Mouse (Mus musculus): ENCODE measurements around the gene Faf2.

The Faf2 gene

GRCm38 (mm10) chr13:54680184-54680853, 58.7 kb downstream of the Faf2 start:
- no peak for DNase-seq (ENCODE audit: inconsistent ontology term)

GRCm38 (mm10) chr13:54681291-54681690, 59.7 kb downstream of the Faf2 start:
- no peak for DNase-seq (ENCODE audit: inconsistent ontology term)

- no peak for DNase-seq (ENCODE audit: inconsistent ontology term)
Measured at GRCm38 (mm10) chr13:54683301-54683700, 61.7 kb downstream of the Faf2 start.

GRCm38 (mm10) chr13:54684140-54684896, 62.7 kb downstream of the Faf2 start:
- DNase-seq (ENCODE audit: inconsistent ontology term), result no peak

- no peak for DNase-seq (ENCODE audit: inconsistent ontology term)
Measured at GRCm38 (mm10) chr13:54685174-54685573, 63.6 kb downstream of the Faf2 start.

- no peak for DNase-seq (ENCODE audit: inconsistent ontology term)
Measured at GRCm38 (mm10) chr13:54686139-54687053, 64.8 kb downstream of the Faf2 start.

GRCm38 (mm10) chr13:54687096-54687495, 65.5 kb downstream of the Faf2 start:
- DNase-seq (ENCODE audit: inconsistent ontology term), result peak; percentile 85

- DNase-seq (ENCODE audit: inconsistent ontology term), result peak; percentile 99
Measured at GRCm38 (mm10) chr13:54687575-54688424, 66.2 kb downstream of the Faf2 start.

GRCm38 (mm10) chr13:54690151-54690740, 68.7 kb downstream of the Faf2 start:
- DNase-seq (ENCODE audit: inconsistent ontology term), result no peak

GRCm38 (mm10) chr13:54691737-54692136, 70.2 kb downstream of the Faf2 start:
- DNase-seq (ENCODE audit: inconsistent ontology term), result no peak

GRCm38 (mm10) chr13:54692711-54693557, 71.3 kb downstream of the Faf2 start:
- DNase-seq (ENCODE audit: inconsistent ontology term), result no peak

GRCm38 (mm10) chr13:54693558-54694347, 72.2 kb downstream of the Faf2 start, which contains the start of gene Rnf44:
Gene Rnf44 (minus strand): TSS chr13:54693907.
- peak; percentile 100 for DNase-seq (ENCODE audit: inconsistent ontology term)

GRCm38 (mm10) chr13:54694348-54695060, 72.9 kb downstream of the Faf2 start:
- DNase-seq (ENCODE audit: inconsistent ontology term), result no peak

GRCm38 (mm10) chr13:54695479-54696230, 74.1 kb downstream of the Faf2 start:
- no peak for DNase-seq (ENCODE audit: inconsistent ontology term)

- no peak for DNase-seq (ENCODE audit: inconsistent ontology term)
Measured at GRCm38 (mm10) chr13:54701243-54701642, 79.7 kb downstream of the Faf2 start, which contains the start of gene Cdhr2. Gene Cdhr2 (plus strand): TSS chr13:54701461.

GRCm38 (mm10) chr13:54702507-54702906, 80.9 kb downstream of the Faf2 start:
- DNase-seq (ENCODE audit: inconsistent ontology term), result no peak

GRCm38 (mm10) chr13:54704890-54705289, 83.3 kb downstream of the Faf2 start:
- DNase-seq (ENCODE audit: inconsistent ontology term), result no peak

Data from Muller cell, postnatal 12 days (primary cell).